Mouse (Mus musculus) cerebellum, adult 2 months (tissue): Measurements from ENCODE around the gene Vps37c.

Experiments
- CTCF ChIP-seq: fragments of 200-500 bp; IDR thresholded peaks from 2 replicates; pipeline ENCODE4 v1.5.1; 2011; ENCODE audit warnings: low read depth, mild to moderate bottlenecking, control low read depth, low read length, moderate library complexity, borderline replicate concordance; ENCODE audit not compliant: insufficient read depth
- POLR2A ChIP-seq: fragments of 200-500 bp; IDR thresholded peaks from 2 replicates; pipeline ENCODE4 v1.6.1; 2011; ENCODE audit warnings: low read length, control low read depth, borderline replicate concordance; ENCODE audit not compliant: insufficient read depth

- TF ChIP-seq CTCF = no peak
- TF ChIP-seq POLR2A = no peak
These were observed 26.6 kb upstream of the Vps37c start for GRCm38 (mm10) chr19:10661919-10662318.
